Comparison of ENCODE assay signal across 12 mouse cellular contexts in genomic region chr19:37755372-37755771, GRCm38 (mm10). TPM values are rescaled to one million over a fixed set of nuclear protein-coding genes. Genes with fewer than 3 reads are reported as not detected.
DNase-seq lines count a peak whose midpoint lies in the region; ATAC-seq and TF ChIP-seq lines count a peak whose summit lies in the region.
"Had no signal": no experiment of that assay in that cellular context is flagged by ENCODE, and none has a peak within 500 bp of the region (broad histone marks: within the 10 kb centered on the region; RNA-seq: fewer than 3 reads in every experiment).

No protein-coding gene starts in this region.

- H3K9me3 ChIP-seq in E14TG2a.4 (ENCODE audit: low read length), result peaks cover 19% of the 10 kb centered on the region

- no peak for TF ChIP-seq POLR2A in brain, embryonic 14.5 days (IDR thresholded peaks at IDR 0.05; ENCODE audit: borderline replicate concordance, extremely low read depth, insufficient read depth, insufficient read length, poor library complexity, severe bottlenecking)

- TF ChIP-seq CTCF in E14TG2a.4 (conservative IDR thresholded peaks at IDR 0.05; ENCODE audit: low read length), result peak; percentile 53
- TF ChIP-seq CTCF in brain, embryonic 14.5 days (IDR thresholded peaks at IDR 0.05; ENCODE audit: borderline replicate concordance, extremely low read depth, insufficient read depth, insufficient read length), result peak; percentile 25; the same call in 1 of the 2 replicates

- H3K4me1 ChIP-seq in E14TG2a.4 (replicated peaks; ENCODE audit: low read depth, low read length), result no peaks in the 10 kb centered on the region

- no peaks in the 10 kb centered on the region for H3K27me3 ChIP-seq in E14TG2a.4 (ENCODE audit: insufficient read depth, low read length)

- no peaks in the 10 kb centered on the region for H3K36me3 ChIP-seq in E14TG2a.4 (ENCODE audit: insufficient read depth, low read length)

- peak; percentile 12 for DNase-seq in kidney, postnatal 10 days
- DNase-seq in kidney, adult 11 months, result no peak
- DNase-seq in 416B (ENCODE audit: low read depth), result peak; percentile 37
- no peak for DNase-seq in brain, embryonic 14.5 days (ENCODE audit: low read depth)
- DNase-seq in layer of hippocampus, postnatal 25 days (ENCODE audit: extremely low spot score in 1 of 2, low spot score in 1 of 2), result no peak
- DNase-seq: adrenal gland, postnatal 25 days; liver had no signal

- no peak overlapping the region for H3K4me3 ChIP-seq in E14TG2a.4 (replicated peaks; ENCODE audit: low read length)

- ATAC-seq in frontal cortex, adult (ENCODE audit: low TSS enrichment), result no peak
- ATAC-seq: hindbrain, embryonic 16.5 days had no signal

RNA-seq across cellular contexts. Expression of gene Cyp26a1, which starts 57.8 kb away (rescaled TPM):
- polyA plus RNA-seq in brain, embryonic 14.5 days (2012; rRNA removed), result 0.08 and 0.14 TPM in 2 replicates
- total RNA-seq in layer of hippocampus, postnatal 25 days (2021), result under 1 TPM; 0.26 to 0.86 TPM
- total RNA-seq: adrenal gland, postnatal 25 days; common myeloid progenitor, adult 5-6 weeks; neutrophil, adult 5-6 weeks had no signal

Comparison
In these comparisons a context has a peak if more than half of its experiments do, and no peak if none do; other contexts are left out.
1. DNase-seq: peak in kidney, postnatal 10 days (single experiment) and 416B (single experiment); none in kidney, adult 11 months (single experiment), brain, embryonic 14.5 days (single experiment) and layer of hippocampus, postnatal 25 days (0 of 2).